Mouse (Mus musculus) MEL (cell line): ENCODE measurements around the gene Prkce. TPM values are rescaled to one million over a fixed set of nuclear protein-coding genes. Genes with fewer than 3 reads are reported as not detected.

ENCODE experiments used
- DNase-seq: peaks from one replicate; pipeline ENCODE4 v3.0.0; 2011; ENCODE audit warnings: low read depth, low spot score
- H3K27ac ChIP-seq: 2 replicates; pipeline ENCODE4 v1.5.1; 2012; ENCODE audit warnings: low read depth, mild to moderate bottlenecking, control low read depth, low read length, moderate library complexity; ENCODE audit not compliant: control insufficient read depth
- H3K27me3 ChIP-seq, 2 experiments: fragments of 150-350 bp in 1 of 2; sonication (generic) in 1 of 2; 2 replicates each; pipeline ENCODE4 v1.6.1; 2012; ENCODE audit warnings: low read length in 2 of 2, mild to moderate bottlenecking in 2 of 2, improper control_type of control experiment in 1 of 2, moderate library complexity in 1 of 2; ENCODE audit not compliant: insufficient read depth in 2 of 2, control insufficient read depth in 1 of 2
- H3K36me3 ChIP-seq, 2 experiments: 2 replicates each; pipeline ENCODE4 v1.6.1; 2012 to 2014; ENCODE audit warnings: low read length in 2 of 2, improper control_type of control experiment in 1 of 2, inconsistent platforms in 1 of 2, mild to moderate bottlenecking in 1 of 2; ENCODE audit not compliant: insufficient read depth in 2 of 2, control insufficient read depth in 1 of 2
- H3K4me1 ChIP-seq, 2 experiments: fragments of 150-350 bp in 1 of 2; sonication (generic) in 1 of 2; 2 replicates each; pipeline ENCODE4 v1.6.1; 2012; ENCODE audit warnings: low read length in 2 of 2, improper control_type of control experiment in 1 of 2, mild to moderate bottlenecking in 1 of 2; ENCODE audit not compliant: insufficient read depth in 2 of 2, control insufficient read depth in 1 of 2
- H3K4me3 ChIP-seq, 2 experiments: fragments of 150-350 bp in 1 of 2; sonication (generic) in 1 of 2; 2 replicates each; pipeline ENCODE4 v1.5.1; 2012; ENCODE audit warnings: low read depth in 2 of 2, low read length in 2 of 2, mild to moderate bottlenecking in 2 of 2, moderate library complexity in 2 of 2, control low read depth in 1 of 2, improper control_type of control experiment in 1 of 2; ENCODE audit not compliant: control insufficient read depth in 1 of 2, insufficient read depth in 1 of 2
- H3K79me2 ChIP-seq: 2 replicates; pipeline ENCODE4 v1.6.1; 2012; ENCODE audit warnings: mild to moderate bottlenecking, low read length, moderate library complexity; ENCODE audit not compliant: control insufficient read depth, poor library complexity, insufficient read depth
- H3K9ac ChIP-seq: 2 replicates; pipeline ENCODE4 v1.6.1; 2012; ENCODE audit warnings: low read depth, mild to moderate bottlenecking, control low read depth, low read length, moderate library complexity; ENCODE audit not compliant: control insufficient read depth, poor library complexity, severe bottlenecking
- H3K9me3 ChIP-seq: fragments of 150-350 bp; sonication (generic); replicated peaks from 2 replicates; pipeline ENCODE4 v1.6.1; 2012; ENCODE audit warnings: mild to moderate bottlenecking, low read length, improper control_type of control experiment, moderate library complexity; ENCODE audit not compliant: insufficient read depth
- CHD1 ChIP-seq: IDR thresholded peaks from 2 replicates; pipeline ENCODE4 v1.6.1; 2012; ENCODE audit warnings: low read depth, mild to moderate bottlenecking, inconsistent platforms, low read length, improper control_type of control experiment
- CTCF ChIP-seq, 3 experiments: IDR thresholded peaks in 2 of 3; conservative IDR thresholded peaks in 1 of 3; 2 replicates each; pipeline ENCODE4 v1.5.1; 2011 to 2012; ENCODE audit warnings: low read length in 3 of 3, low read depth in 2 of 3, mild to moderate bottlenecking in 2 of 3, improper control_type of control experiment in 1 of 3, inconsistent platforms in 1 of 3, mixed read lengths in 1 of 3, moderate library complexity in 1 of 3; ENCODE audit not compliant: control insufficient read depth in 1 of 3, insufficient read depth in 1 of 3, poor library complexity in 1 of 3, severe bottlenecking in 1 of 3
- E2F4 ChIP-seq: IDR thresholded peaks from 2 replicates; pipeline ENCODE4 v1.6.1; 2011; ENCODE audit warnings: low read depth, low read length, improper control_type of control experiment, borderline replicate concordance
- HCFC1 ChIP-seq: IDR thresholded peaks from 2 replicates; pipeline ENCODE4 v1.6.1; 2012; ENCODE audit warnings: low read depth, mild to moderate bottlenecking, inconsistent platforms, low read length, improper control_type of control experiment, moderate library complexity
- JUND ChIP-seq: IDR thresholded peaks from 2 replicates; pipeline ENCODE4 v1.6.1; 2011; ENCODE audit warnings: low read depth, mild to moderate bottlenecking, improper control_type of control experiment, low read length
- MAFK ChIP-seq: IDR thresholded peaks from 2 replicates; pipeline ENCODE4 v1.6.1; 2011; ENCODE audit warnings: low read depth, mild to moderate bottlenecking, low read length, improper control_type of control experiment, borderline replicate concordance
- MAX ChIP-seq: IDR thresholded peaks from 2 replicates; pipeline ENCODE4 v1.6.1; 2011; ENCODE audit warnings: low read length, improper control_type of control experiment
- MYB ChIP-seq: IDR thresholded peaks from 2 replicates; pipeline ENCODE4 v1.6.1; 2011; ENCODE audit warnings: mild to moderate bottlenecking, low read depth, low read length, improper control_type of control experiment
- NELFE ChIP-seq: IDR thresholded peaks from 2 replicates; pipeline ENCODE4 v1.6.1; 2011; ENCODE audit warnings: low read depth, low read length, improper control_type of control experiment
- NRF1 ChIP-seq: IDR thresholded peaks from 2 replicates; pipeline ENCODE4 v1.6.1; 2014; ENCODE audit warnings: low read depth, mild to moderate bottlenecking, inconsistent platforms, low read length, improper control_type of control experiment, moderate library complexity; ENCODE audit not compliant: poor library complexity, insufficient read depth, severe bottlenecking
- RCOR1 ChIP-seq: IDR thresholded peaks from 2 replicates; pipeline ENCODE4 v1.6.1; 2012; ENCODE audit warnings: low read depth, mild to moderate bottlenecking, inconsistent platforms, low read length, improper control_type of control experiment
- SMC3 ChIP-seq: IDR thresholded peaks from 2 replicates; pipeline ENCODE4 v1.6.1; 2011; ENCODE audit warnings: low read depth, low read length, improper control_type of control experiment
- TBP ChIP-seq: IDR thresholded peaks from 2 replicates; pipeline ENCODE4 v1.8.0; 2011; ENCODE audit warnings: low read depth, low read length, improper control_type of control experiment
- UBTF ChIP-seq: IDR thresholded peaks from 2 replicates; pipeline ENCODE4 v1.6.1; 2012; ENCODE audit warnings: low read depth, mild to moderate bottlenecking, inconsistent platforms, low read length, improper control_type of control experiment, moderate library complexity, borderline replicate concordance; ENCODE audit not compliant: insufficient read depth
- USF1 ChIP-seq: IDR thresholded peaks from 2 replicates; pipeline ENCODE4 v1.6.1; 2014; ENCODE audit warnings: low read depth, mild to moderate bottlenecking, inconsistent platforms, low read length, improper control_type of control experiment, moderate library complexity
- USF2 ChIP-seq, 2 experiments: IDR thresholded peaks; 2 replicates each; pipeline ENCODE4 v1.6.1; 2011 to 2012; ENCODE audit warnings: improper control_type of control experiment in 2 of 2, low read length in 2 of 2, borderline replicate concordance in 1 of 2, inconsistent platforms in 1 of 2, low read depth in 1 of 2, mild to moderate bottlenecking in 1 of 2; ENCODE audit not compliant: insufficient read depth in 1 of 2
- ZC3H11A ChIP-seq: IDR thresholded peaks from 2 replicates; pipeline ENCODE4 v1.6.1; 2012; ENCODE audit warnings: low read depth, mild to moderate bottlenecking, inconsistent platforms, low read length, improper control_type of control experiment
- ZMIZ1 ChIP-seq: IDR thresholded peaks from 2 replicates; pipeline ENCODE4 v1.6.1; 2012; ENCODE audit warnings: low read depth, mild to moderate bottlenecking, inconsistent platforms, low read length, improper control_type of control experiment, moderate library complexity
- polyA plus RNA-seq, 2 experiments: library from polyadenylated mRNA; stranded (reverse) in 1 of 2; unstranded in 1 of 2; fragments of >175 nt in 1 of 2; fragments of >200 nt in 1 of 2; gene quantifications; 2 replicates each; pipeline versions ENCODE4 v1.2.1 to v1.2.4; 2012; ENCODE audit warnings: low replicate concordance in 2 of 2, low read depth in 1 of 2; ENCODE audit not compliant: insufficient read length in 2 of 2, insufficient read depth in 1 of 2, missing spikeins in 1 of 2
- total RNA-seq: library from RNA; depleted of rRNA; stranded (reverse); fragments of 300-350 nt; gene quantifications from 2 replicates; pipeline ENCODE4 v1.2.3, GENCODE M21; 2012

The Prkce gene
- total and polyA plus RNA-seq, 3 experiments = 3.0 to 5.3 TPM; not detected in 1

DNA sequence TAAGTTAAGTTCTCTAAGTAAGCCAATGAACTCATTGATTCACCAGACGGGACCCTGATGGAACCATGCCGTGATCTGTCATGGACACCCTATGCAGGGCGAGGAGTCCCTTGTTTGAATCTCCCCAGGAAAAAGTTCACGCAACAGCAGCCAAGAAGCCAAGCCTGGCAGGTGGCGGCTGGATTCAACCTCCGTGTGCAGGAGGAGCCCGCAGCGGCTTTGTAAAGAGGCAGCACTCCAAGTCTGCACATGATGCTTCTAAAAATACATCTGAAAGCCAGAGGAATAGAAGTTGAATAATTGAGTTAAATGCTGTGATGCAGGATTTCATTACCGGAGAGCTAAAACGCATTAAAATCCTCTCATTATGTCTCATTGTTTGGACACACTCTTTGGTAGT, 199.3 kb downstream of the Prkce start:
- H3K4me3 ChIP-seq = no peak overlapping the region
- no peaks in the 10 kb centered on the region for H3K79me2 ChIP-seq
- H3K36me3 ChIP-seq = peaks cover 0 to 12% of the 10 kb centered on the region in 2 experiments; a peak in 2 of 4 replicates
- TF ChIP-seq USF1 = no peak
- TF ChIP-seq JUND = no peak
- TF ChIP-seq UBTF = no peak
- TF ChIP-seq HCFC1 = no peak
- TF ChIP-seq NRF1 = no peak
- TF ChIP-seq NELFE = no peak
- no peak for TF ChIP-seq ZC3H11A
- no peak for TF ChIP-seq E2F4
- TF ChIP-seq RCOR1 = no peak
- no peak for TF ChIP-seq MYB
- TF ChIP-seq SMC3 = no peak
- no peak for TF ChIP-seq USF2 (IDR thresholded peaks at IDR 0.05; ENCODE audit: borderline replicate concordance in 1 of 2, insufficient read depth in 1 of 2, low read depth in 1 of 2, low read length in 2 of 2)
- TF ChIP-seq CTCF (IDR thresholded peaks at IDR 0.05 in 2 of 3, conservative IDR thresholded peaks at IDR 0.05 in 1 of 3; ENCODE audit: control insufficient read depth in 1 of 3, insufficient read depth in 1 of 3, low read depth in 2 of 3, low read length in 3 of 3, poor library complexity in 1 of 3, severe bottlenecking in 1 of 3) = no peak
- no peak for TF ChIP-seq MAFK
- no peak for TF ChIP-seq MAX
- no peak for TF ChIP-seq ZMIZ1
- TF ChIP-seq TBP = no peak
- H3K4me1 ChIP-seq = peaks cover 8 to 14% of the 10 kb centered on the region in 2 experiments
- no peaks in the 10 kb centered on the region for H3K27me3 ChIP-seq
- no peak for DNase-seq
- no peaks in the 10 kb centered on the region for H3K9me3 ChIP-seq
- H3K27ac ChIP-seq = no peak overlapping the region
- no peak overlapping the region for H3K9ac ChIP-seq

- H3K27me3 ChIP-seq = no peaks in the 10 kb centered on the region
- no peak overlapping the region for H3K4me3 ChIP-seq
- H3K4me1 ChIP-seq = peaks cover 8 to 14% of the 10 kb centered on the region in 2 experiments
- H3K9ac ChIP-seq = no peak overlapping the region
- H3K9me3 ChIP-seq = no peaks in the 10 kb centered on the region
- no peak for DNase-seq
- peaks cover 0 to 12% of the 10 kb centered on the region in 2 experiments; a peak in 2 of 4 replicates for H3K36me3 ChIP-seq
- TF ChIP-seq CHD1 (no peak), JUND (no peak)
- no peak overlapping the region for H3K27ac ChIP-seq
- H3K79me2 ChIP-seq = no peaks in the 10 kb centered on the region
Measured at GRCm38 (mm10) chr17:86367676-86368075, 200.1 kb downstream of the Prkce start.
